Mouse (Mus musculus) heart, adult 2 months (tissue): Measurements from ENCODE around the gene Gm47996. TPM values are rescaled to one million over a fixed set of nuclear protein-coding genes. Genes with fewer than 3 reads are reported as not detected.
"Not testable (repeated sequence)": the region's sequence is repeated elsewhere in the genome, so short reads cannot be mapped to it uniquely, and the experiment has no call there.

Experiments used
- DNase-seq, 2 experiments: peaks; one replicate each; pipeline ENCODE4 v3.0.0; 2021
- H3K27ac ChIP-seq: fragments of 200-600 bp; 2 replicates; pipeline ENCODE4 v1.8.1; 2022
- H3K27me3 ChIP-seq: fragments of 200-500 bp; 2 replicates; pipeline ENCODE4 v1.6.1; 2012; ENCODE audit warnings: mild to moderate bottlenecking, low read length, inconsistent platforms, mixed read lengths; ENCODE audit not compliant: control insufficient read depth, insufficient read depth
- H3K36me3 ChIP-seq: fragments of 200-500 bp; 2 replicates; pipeline ENCODE4 v1.6.1; 2012; ENCODE audit warnings: low read length, inconsistent platforms; ENCODE audit not compliant: control insufficient read depth, insufficient read depth
- H3K4me1 ChIP-seq: fragments of 200-500 bp; 2 replicates; pipeline ENCODE4 v1.6.1; 2011; ENCODE audit warnings: low read length; ENCODE audit not compliant: control insufficient read depth, insufficient read depth
- H3K4me3 ChIP-seq: fragments of 200-600 bp; 2 replicates; pipeline ENCODE4 v1.8.1; 2022
- H3K79me2 ChIP-seq: fragments of 200-500 bp; replicated peaks from 2 replicates; pipeline ENCODE4 v1.6.1; 2012; ENCODE audit warnings: mild to moderate bottlenecking, inconsistent platforms, low read length, moderate library complexity, mixed read lengths; ENCODE audit not compliant: control insufficient read depth, insufficient read depth
- H3K9ac ChIP-seq: fragments of 200-500 bp; 2 replicates; pipeline ENCODE4 v1.6.1; 2012; ENCODE audit warnings: low read depth, mild to moderate bottlenecking, control low read depth, inconsistent platforms, low read length, mixed read lengths
- CTCF ChIP-seq: fragments of 200-600 bp; IDR thresholded peaks from 2 replicates; pipeline ENCODE4 v1.8.1; 2022; ENCODE audit warnings: antibody characterized with exemption, mild to moderate bottlenecking, moderate library complexity
- EP300 ChIP-seq: fragments of 200-500 bp; IDR thresholded peaks from 2 replicates; pipeline ENCODE4 v1.6.1; 2011; ENCODE audit warnings: low read depth, low read length, control low read depth; ENCODE audit not compliant: insufficient read depth
- POLR2A ChIP-seq: fragments of 200-500 bp; IDR thresholded peaks from 2 replicates; pipeline ENCODE4 v1.6.1; 2011; ENCODE audit warnings: mild to moderate bottlenecking, low read depth, low read length, control low read depth; ENCODE audit not compliant: insufficient read depth
- WGBS: fragments of 180-500 bp; shearing (Covaris S2); methylation state at CpG from one replicate; pipeline ENCODE4 v1.1.7; 2018; 5-methylcytosine and 5-hydroxymethylcytosine counted together
- intact Hi-C: fragments of 180-260 bp; cut with DNase I; formaldehyde crosslinking; loops from one replicate; pipeline ENCODE4 v1.15.1; 2025
- long read RNA-seq: library from polyadenylated mRNA; stranded (forward); transcript quantifications from one replicate; pipeline ENCODE4 v2.0.0, GENCODE M21; 2021
- polyA plus RNA-seq: library from polyadenylated mRNA; depleted of rRNA; stranded (reverse); fragments of >200 nt; gene quantifications from 2 replicates; pipeline ENCODE4 v1.2.3, GENCODE M21; 2012; rRNA removed
- total RNA-seq, 2 experiments: library from RNA; stranded (reverse); gene quantifications; 2 replicates each; pipeline ENCODE4 v1.2.3; 2021

Gm47996 gene
- not detected for total RNA-seq
- not detected in 2 replicates for polyA plus RNA-seq
- long read RNA-seq, result 0 reads

DNA sequence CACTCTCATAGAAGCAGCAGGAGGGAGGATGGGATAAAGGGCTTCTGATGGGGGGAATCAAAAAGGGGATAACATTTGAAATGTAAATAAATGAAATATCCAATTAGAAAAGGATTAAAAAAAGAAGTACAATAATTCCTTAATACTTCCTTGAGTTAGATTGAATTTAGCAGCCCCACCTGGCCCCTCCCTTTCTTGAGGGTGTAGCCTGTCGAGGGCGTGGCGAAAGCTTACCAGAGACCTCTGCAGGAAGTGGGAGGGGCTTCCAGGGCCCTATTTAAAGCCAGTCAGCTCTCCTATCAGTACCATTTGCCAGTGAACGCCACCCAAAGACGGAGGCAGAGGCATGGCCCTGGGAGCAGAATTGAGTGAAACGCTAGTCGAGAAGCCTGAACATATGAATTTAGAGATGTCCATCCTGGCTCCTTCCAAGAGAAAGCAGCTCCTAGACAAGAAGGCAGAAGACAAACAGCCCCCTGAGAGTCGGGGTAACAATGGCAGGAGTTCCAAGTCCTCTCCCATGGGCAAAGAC lies at the start of gene Gm47996:
Gene Gm47996, plus strand, starts transcription at position 308 of the 532 bp plus-strand sequence.
- DNase-seq, H3K9ac ChIP-seq, H3K27me3 ChIP-seq, H3K79me2 ChIP-seq, H3K27ac ChIP-seq, intact Hi-C loops, H3K4me3 ChIP-seq, H3K36me3 ChIP-seq, H3K4me1 ChIP-seq: not testable (repeated sequence)
- WGBS, result 79% methylated on average over 5 of the region's 8 CpGs

DNA sequence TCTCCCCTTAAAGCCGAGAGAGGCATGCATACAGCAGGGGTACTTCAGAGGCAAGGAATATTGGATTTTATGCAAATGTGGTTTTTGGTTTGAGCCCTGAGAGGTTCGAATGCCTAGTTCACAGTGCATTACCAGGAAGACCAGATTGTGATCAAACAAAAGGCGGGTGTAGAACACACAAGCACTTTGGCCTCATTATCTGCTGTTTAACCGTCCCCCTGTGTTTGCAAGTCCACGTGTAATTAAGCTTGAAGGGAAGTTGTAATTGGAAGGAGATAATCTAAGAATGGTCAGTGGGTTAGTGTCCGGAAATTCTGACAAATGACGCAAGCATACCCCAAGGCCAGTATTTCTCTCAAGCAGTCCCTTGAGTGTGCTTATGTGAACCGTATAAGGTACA lies 43.9 kb upstream of the Gm47996 start:
- H3K27me3 ChIP-seq, result no peaks in the 10 kb centered on the region
- TF ChIP-seq EP300 (no peak), CTCF (no peak), POLR2A (no peak)
- H3K36me3 ChIP-seq, result no peaks in the 10 kb centered on the region
- no peaks in the 10 kb centered on the region for H3K79me2 ChIP-seq
- 46% methylated on average over 8 of the region's 8 CpGs for WGBS
- no peak for DNase-seq
- H3K4me3 ChIP-seq, result no peak overlapping the region
- H3K9ac ChIP-seq, result no peak overlapping the region
- intact Hi-C loops, result no loop called here
- H3K27ac ChIP-seq, result no peak overlapping the region
- H3K4me1 ChIP-seq, result no peaks in the 10 kb centered on the region; the same call in 1 of the 2 replicates

DNA sequence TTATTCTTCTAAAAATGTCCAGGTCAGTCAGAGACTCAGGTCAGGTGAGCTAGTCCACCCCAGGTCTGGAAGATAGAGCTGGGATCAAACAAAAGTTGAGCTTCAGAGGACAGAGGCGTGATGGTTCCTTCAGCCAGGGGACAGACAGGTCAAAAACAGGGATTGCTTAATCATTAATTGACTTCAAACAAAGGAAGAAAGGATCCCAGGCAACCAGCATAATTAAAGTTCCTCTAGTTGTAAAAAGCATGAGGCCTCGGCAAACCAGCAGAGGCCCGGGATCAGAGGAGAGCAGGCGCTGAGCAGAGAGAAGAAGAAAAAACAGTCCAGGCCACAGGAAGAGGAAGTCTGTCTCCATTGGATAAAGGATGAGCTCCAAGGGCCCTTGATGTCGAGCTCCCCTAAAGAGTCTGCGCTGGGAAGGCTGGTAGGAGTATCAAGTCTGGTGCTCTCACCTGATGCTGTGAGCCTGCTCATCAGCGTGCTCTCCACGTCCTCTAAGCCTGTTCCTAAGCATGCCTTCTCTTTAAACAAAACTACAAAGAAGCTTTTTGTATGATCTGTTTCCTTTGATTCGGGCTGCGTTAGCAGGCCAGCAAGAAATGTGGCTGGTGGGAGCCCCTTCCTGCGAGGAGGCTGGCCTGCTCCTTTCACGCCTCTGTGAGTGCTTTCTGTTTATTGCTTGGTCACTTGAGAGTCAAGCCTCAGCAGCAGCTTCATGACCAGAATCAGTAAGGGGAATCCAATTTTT lies 42.5 kb upstream of the Gm47996 start:
- Histone ChIP-seq H3K36me3 (no peaks in the 10 kb centered on the region), H3K27ac (no peak overlapping the region), H3K4me3 (no peak overlapping the region), H3K4me1 (peaks cover 1% of the 10 kb centered on the region), H3K9ac (no peak overlapping the region), H3K27me3 (no peaks in the 10 kb centered on the region), H3K79me2 (no peaks in the 10 kb centered on the region)
- DNase-seq, result no peak
- 52% methylated on average over 12 of the region's 12 CpGs for WGBS
- intact Hi-C loops, result no loop called here
- no peak for TF ChIP-seq EP300
- TF ChIP-seq POLR2A, result no peak
- TF ChIP-seq CTCF, result no peak

DNA sequence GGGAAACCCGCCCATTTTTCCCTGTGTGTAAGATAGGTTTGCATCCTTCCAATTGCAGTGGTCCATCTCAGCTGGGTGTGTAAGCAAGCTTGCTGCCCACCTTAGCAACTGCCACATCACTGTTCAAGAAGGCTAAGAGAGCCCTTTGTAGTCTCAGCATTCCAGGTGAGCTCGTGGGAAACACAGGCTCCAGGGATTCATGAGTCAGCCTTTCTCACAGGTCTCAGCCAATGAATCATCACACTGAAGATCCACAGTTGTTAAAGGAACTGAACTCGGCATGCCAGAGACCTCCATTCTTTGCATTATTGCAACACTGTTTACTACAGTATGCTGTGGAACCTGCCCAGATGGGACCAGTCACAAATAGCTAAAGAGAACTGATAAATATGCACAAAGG lies 41.3 kb upstream of the Gm47996 start:
- WGBS, result 70% methylated on average over 3 of the region's 3 CpGs
- TF ChIP-seq EP300 (no peak), POLR2A (no peak)
- intact Hi-C loops, result no loop called here

DNA sequence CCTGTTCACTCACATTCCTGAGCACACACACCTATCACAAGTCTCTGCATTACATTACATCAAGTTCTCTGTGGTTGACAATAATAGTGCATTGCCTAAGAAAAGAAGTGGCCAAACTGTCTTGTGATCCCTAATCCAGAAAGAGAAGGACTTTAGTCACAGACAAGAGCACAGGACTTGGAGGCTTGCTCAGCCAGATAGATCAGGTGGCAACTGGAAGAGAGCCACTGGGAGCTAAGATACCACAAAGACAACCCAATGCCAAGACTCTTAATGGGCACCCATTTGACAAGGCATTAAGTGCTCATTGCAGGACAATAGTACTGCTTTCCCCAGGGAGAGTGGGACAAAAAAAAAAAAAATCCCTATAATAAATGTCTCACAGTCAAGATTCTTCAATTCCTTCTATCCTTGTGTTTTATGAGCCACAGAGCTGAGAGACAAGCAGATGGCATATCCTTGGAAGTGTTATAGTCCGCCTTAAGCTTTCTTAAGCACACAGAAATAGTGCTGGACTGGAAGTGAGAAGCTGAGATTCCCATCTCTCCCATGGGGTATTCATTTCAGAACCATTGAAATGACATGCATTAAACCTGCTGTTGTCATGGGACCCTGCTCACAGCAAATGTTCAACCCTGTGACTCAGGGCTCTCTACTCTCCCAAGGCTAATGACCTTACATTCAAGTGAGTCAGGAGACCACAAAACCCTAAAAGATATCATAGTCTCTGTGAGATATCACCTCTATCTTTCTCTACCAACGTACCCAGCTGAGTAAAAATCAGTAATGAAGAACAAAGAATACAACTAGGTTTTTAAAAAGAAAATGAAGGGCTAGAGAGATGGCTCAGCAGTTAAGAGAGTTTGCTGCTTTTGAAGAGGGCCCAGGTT lies 38.1 kb upstream of the Gm47996 start:
- peak in 1 of 2 experiments; percentile 68 for DNase-seq
- H3K4me1 ChIP-seq, result peaks cover 1% of the 10 kb centered on the region
- intact Hi-C loops, result loop anchor here (1.0 to 5.0 kb wide), 2 partner anchors 80 to 171 kb away; no protein-coding TSS in a partner anchor
- H3K79me2 ChIP-seq, result no peaks in the 10 kb centered on the region
- no peaks in the 10 kb centered on the region for H3K36me3 ChIP-seq
- H3K9ac ChIP-seq, result no peak overlapping the region
- peak overlapping the region; percentile 72 for H3K27ac ChIP-seq
- no peaks in the 10 kb centered on the region for H3K27me3 ChIP-seq
- TF ChIP-seq EP300 (peak; percentile 92), POLR2A (no peak)
- WGBS, result 68% methylated on average over 2 of the region's 2 CpGs
- H3K4me3 ChIP-seq, result no peak overlapping the region

More for the DNA sequence above, 41.3 kb upstream of the Gm47996 start:
- Histone ChIP-seq H3K4me1 (peaks cover 1% of the 10 kb centered on the region), H3K79me2 (no peaks in the 10 kb centered on the region), H3K4me3 (no peak overlapping the region), H3K9ac (no peak overlapping the region), H3K27me3 (no peaks in the 10 kb centered on the region), H3K36me3 (no peaks in the 10 kb centered on the region), H3K27ac (no peak overlapping the region)
- DNase-seq, result no peak
